Mouse (Mus musculus): ENCODE data around the gene Ctsm. TPM values are rescaled to one million over a fixed set of nuclear protein-coding genes. Genes with fewer than 3 reads are reported as not detected.
"Not testable (repeated sequence)": the region's sequence is repeated elsewhere in the genome, so short reads cannot be mapped to it uniquely, and the experiment has no call there.

The Ctsm gene
- total RNA-seq (2021) (not detected), polyA plus RNA-seq (2012; rRNA removed) (not detected in 2 replicates)
- long read RNA-seq: 0 reads

DNA sequence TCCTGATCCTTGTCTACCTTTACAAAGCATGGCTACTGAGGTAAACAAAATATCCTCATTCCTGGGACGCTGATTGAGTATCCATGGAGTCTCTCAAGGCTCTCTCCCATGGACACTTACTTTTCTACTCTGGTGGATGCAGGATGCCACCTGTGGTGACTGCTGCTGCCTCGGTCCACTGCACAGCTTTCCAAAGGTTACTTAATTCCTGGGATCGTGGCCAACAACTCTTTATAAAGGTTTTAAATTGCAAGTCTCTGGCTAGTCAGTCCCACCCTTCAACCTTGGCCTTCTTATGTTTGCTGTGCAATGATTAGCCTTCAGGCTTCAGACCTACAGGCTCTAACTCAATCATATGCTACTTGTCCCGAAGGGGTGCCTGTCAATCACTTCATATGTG, at the start of gene Ctsm:
Ctsm (minus strand) TSS at position 209 of the 400 bp plus-strand sequence.
- TF ChIP-seq CTCF (IDR thresholded peaks at IDR 0.05) (no peak), EP300 (IDR thresholded peaks at IDR 0.05; ENCODE audit: insufficient read depth, low read depth, low read length) (no peak), POLR2A (IDR thresholded peaks at IDR 0.05; ENCODE audit: insufficient read depth, low read depth, low read length) (no peak)
- intact Hi-C loops (cut with DNase I): no loop called here
- 49% methylated on average over 4 of the region's 4 CpGs for WGBS
- Histone ChIP-seq H3K27me3 (ENCODE audit: control insufficient read depth, insufficient read depth, low read length) (no peaks in the 10 kb centered on the region), H3K4me3 (no peak within 1 kb of the TSS), H3K36me3 (ENCODE audit: control insufficient read depth, insufficient read depth, low read length) (no peaks in the 10 kb centered on the region), H3K9ac (ENCODE audit: low read depth, low read length) (no peak within 1 kb of the TSS), H3K4me1 (ENCODE audit: control insufficient read depth, insufficient read depth, low read length) (no peaks in the 10 kb centered on the region), H3K79me2 (replicated peaks; ENCODE audit: control insufficient read depth, insufficient read depth, low read length) (no peaks in the 10 kb centered on the region), H3K27ac (no peak within 1 kb of the TSS)
- no peak for DNase-seq

DNA sequence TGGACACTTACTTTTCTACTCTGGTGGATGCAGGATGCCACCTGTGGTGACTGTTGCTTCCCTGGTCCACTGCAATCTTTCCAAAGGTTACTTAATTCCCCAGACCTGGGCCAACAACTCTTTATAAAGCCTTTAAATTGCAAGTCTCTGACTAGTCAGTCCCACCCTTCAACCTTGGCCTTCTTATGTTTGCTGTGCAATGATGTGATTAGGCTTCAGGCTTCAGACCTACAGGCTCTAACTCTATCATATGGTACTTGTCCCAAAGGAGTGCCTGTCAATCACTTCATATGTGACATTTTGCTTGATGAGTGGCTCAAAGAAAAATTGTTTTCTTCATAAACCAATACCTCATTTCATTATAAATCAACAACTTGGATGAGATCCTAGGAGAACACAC, 28.4 kb upstream of the Ctsm start, which contains the start of gene Cts3:
Cts3 (minus strand) TSS at position 101 of the 400 bp plus-strand sequence.
- no peak for TF ChIP-seq EP300 (IDR thresholded peaks at IDR 0.05; ENCODE audit: insufficient read depth, low read depth, low read length)
- no peak for TF ChIP-seq CTCF (IDR thresholded peaks at IDR 0.05)
- TF ChIP-seq POLR2A (IDR thresholded peaks at IDR 0.05; ENCODE audit: insufficient read depth, low read depth, low read length): no peak
- Histone ChIP-seq H3K4me3 (no peak within 1 kb of the TSS), H3K36me3 (ENCODE audit: control insufficient read depth, insufficient read depth, low read length) (no peaks in the 10 kb centered on the region), H3K27me3 (ENCODE audit: control insufficient read depth, insufficient read depth, low read length) (no peaks in the 10 kb centered on the region), H3K27ac (no peak within 1 kb of the TSS), H3K9ac (ENCODE audit: low read depth, low read length) (no peak within 1 kb of the TSS), H3K79me2 (replicated peaks; ENCODE audit: control insufficient read depth, insufficient read depth, low read length) (no peaks in the 10 kb centered on the region), H3K4me1 (ENCODE audit: control insufficient read depth, insufficient read depth, low read length) (no peaks in the 10 kb centered on the region)
- no peak for DNase-seq
- intact Hi-C loops (cut with DNase I): no loop called here

DNA sequence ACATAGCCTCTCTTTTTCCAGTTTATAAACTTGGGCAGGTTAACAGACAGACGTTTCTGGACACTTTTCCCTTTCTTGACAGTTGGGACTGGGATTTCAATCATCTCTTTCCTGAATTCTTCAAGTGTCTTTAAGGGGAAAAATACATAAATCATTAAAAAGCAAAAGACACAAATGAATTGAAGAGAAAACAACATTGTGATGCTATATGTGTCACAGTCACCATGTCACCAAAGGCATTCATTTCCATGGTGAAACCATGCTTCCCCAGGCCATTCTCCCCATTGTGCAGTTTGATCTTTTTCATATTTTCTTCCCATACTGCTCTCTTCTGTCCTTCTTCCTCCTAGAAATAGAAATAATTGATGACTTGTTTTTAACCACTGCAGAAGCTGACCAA, 26.4 kb upstream of the Ctsm start, which contains the start of gene Gm49352:
Gm49352 (minus strand) TSS at position 101 of the 400 bp plus-strand sequence.
- intact Hi-C loops (cut with DNase I); H3K4me1 ChIP-seq (ENCODE audit: control insufficient read depth, insufficient read depth, low read length); H3K79me2 ChIP-seq (replicated peaks; ENCODE audit: control insufficient read depth, insufficient read depth, low read length); H3K4me3 ChIP-seq; H3K27me3 ChIP-seq (ENCODE audit: control insufficient read depth, insufficient read depth, low read length); H3K27ac ChIP-seq; H3K36me3 ChIP-seq (ENCODE audit: control insufficient read depth, insufficient read depth, low read length); H3K9ac ChIP-seq (ENCODE audit: low read depth, low read length); DNase-seq: not testable (repeated sequence)
- 16% methylated on average over 1 of the region's 1 CpGs for WGBS

Other genes with a start within 250 kb of the Ctsm start
- gene Cts7, start 183.6 kb downstream of the Ctsm start, total RNA-seq (2021): not detected
- not detected in 2 replicates for gene Cts7, start 183.6 kb downstream of the Ctsm start, polyA plus RNA-seq (2012; rRNA removed)
- not detected for gene Gm49352, start 26.3 kb upstream of the Ctsm start, total RNA-seq (2021)
- not detected in 2 replicates for gene Gm49352, start 26.3 kb upstream of the Ctsm start, polyA plus RNA-seq (2012; rRNA removed)
- not detected for gene Cts3, start 28.3 kb upstream of the Ctsm start, total RNA-seq (2021)
- gene Cts3, start 28.3 kb upstream of the Ctsm start, polyA plus RNA-seq (2012; rRNA removed): not detected in 2 replicates

Measured in heart, adult 2 months (tissue).